Mouse (Mus musculus) embryo, embryonic 9.5 days (tissue): ENCODE results near the gene Usp17lb.
"Not testable (repeated sequence)": the region's sequence is repeated elsewhere in the genome, so short reads cannot be mapped to it uniquely, and the experiment has no call there.

Source experiments
- DNase-seq: peaks from one replicate; pipeline ENCODE4 v3.0.0-alpha.2; 2017; ENCODE audit errors: extremely low spot score

The Usp17lb gene

DNA sequence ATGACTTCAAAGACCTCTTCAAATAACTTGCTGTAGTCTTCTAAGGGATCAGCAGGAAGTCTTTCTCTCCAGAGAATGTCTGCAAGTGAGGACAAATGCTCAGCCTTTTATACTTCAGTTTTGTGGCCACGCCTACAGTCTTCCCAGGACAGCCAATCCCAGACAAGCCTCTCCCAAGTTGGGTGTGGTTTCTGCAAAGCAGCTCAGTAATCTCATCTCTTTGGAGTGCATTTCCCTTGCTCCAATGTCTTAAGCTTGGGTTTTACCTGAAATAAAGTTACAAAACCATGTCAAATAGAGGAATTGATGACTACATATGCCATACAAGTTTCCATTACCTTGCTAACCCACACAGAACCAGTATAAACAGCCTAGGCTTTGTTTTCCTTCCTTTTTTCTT, at the start of gene Usp17lb:
TSS of gene Usp17lb (minus strand) at position 101 of the 400 bp plus-strand sequence.
- DNase-seq: no peak

GRCm38 (mm10) chr7:104877731-104878130, 35.3 kb upstream of the Usp17lb start, which contains the start of gene Olfr665:
Olfr665 (plus strand) TSS chr7:104878031.
- DNase-seq: no peak

- no peak for DNase-seq
Observed at GRCm38 (mm10) chr7:104861381-104861780, 19.0 kb upstream of the Usp17lb start.

GRCm38 (mm10) chr7:104857683-104858082, 15.3 kb upstream of the Usp17lb start:
- no peak for DNase-seq

- not testable (repeated sequence) for DNase-seq
Observed at GRCm38 (mm10) chr7:104856709-104857108, 14.3 kb upstream of the Usp17lb start, which contains the start of gene Usp17la. Usp17la (plus strand) TSS chr7:104857009.

DNA sequence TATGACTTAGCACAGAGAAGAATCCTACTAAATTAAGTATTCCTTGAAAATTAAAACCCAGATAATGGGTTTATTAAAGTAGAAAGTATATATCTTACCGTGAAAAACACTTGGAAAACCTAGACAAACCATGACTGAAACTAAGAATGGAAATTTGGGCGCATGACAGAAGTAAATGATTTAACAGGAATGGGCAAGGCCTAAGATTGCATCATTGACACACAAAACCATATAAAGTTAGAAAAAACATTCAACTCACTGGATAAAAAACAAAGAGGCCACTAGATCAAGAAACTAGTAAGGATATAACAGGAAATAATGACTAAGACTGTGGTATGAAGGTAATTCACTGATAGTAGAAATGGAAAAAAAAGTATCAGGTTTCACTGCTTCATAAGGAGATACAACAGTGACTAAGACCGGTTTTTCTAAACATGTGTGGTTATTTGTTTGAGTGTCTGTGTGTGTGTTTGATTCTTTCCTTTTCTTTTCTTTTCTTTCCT, 12.9 kb upstream of the Usp17lb start:
- no peak for DNase-seq

GRCm38 (mm10) chr7:104851546-104851945, 9.1 kb upstream of the Usp17lb start:
- not testable (repeated sequence) for DNase-seq

- DNase-seq: no peak
Observed at GRCm38 (mm10) chr7:104843731-104844287, 1.4 kb upstream of the Usp17lb start.

DNA sequence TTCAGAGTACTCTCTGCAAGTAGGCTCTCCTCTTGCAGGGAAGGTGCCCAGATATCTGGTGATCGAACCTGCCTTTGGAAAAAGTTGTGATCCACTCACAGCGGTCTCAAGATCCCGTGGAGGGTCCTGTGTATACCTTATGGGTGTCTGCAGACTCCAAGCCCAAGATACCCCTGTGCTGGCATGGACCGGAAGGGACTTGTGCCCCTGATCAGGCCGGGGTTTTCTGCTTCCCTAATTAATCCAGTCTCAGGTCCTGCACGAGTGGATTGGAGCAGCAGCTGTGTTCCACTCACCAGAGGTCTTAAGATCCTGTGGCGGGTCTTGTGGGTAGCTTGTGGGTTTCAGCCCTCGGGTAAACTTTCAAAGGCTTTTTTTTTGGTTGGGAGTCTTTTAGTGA, 32.1 kb downstream of the Usp17lb start:
- not testable (repeated sequence) for DNase-seq

DNA sequence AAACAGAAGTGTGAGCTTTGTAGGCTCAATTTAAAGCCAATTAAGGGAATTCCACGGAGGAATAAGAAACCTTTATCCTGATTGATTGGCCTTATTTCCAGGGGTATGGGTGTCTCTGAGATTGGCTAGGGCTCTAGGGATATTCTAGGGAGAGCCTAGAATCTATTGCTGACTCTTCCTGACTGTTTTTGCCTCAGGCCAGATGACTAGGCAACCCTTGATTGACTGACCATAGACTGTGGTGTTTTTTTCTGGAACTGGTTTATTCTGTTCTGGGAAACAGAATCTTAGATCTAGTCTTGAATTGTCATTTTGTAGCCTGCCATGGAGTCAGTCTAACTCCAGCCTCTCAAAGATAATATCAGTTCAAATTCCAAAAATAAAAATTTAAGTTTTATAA, 51.6 kb downstream of the Usp17lb start:
- DNase-seq: no peak
